Mouse (Mus musculus) liver, adult (tissue): Measurements from ENCODE around the gene Vps26c.

Experiments
- GATA4 ChIP-seq: IDR thresholded peaks from 2 replicates; pipeline ENCODE4 v1.6.1; 2014; ENCODE audit warnings: mild to moderate bottlenecking, low read length; ENCODE audit not compliant: insufficient replicate concordance

Vps26c gene

DNA sequence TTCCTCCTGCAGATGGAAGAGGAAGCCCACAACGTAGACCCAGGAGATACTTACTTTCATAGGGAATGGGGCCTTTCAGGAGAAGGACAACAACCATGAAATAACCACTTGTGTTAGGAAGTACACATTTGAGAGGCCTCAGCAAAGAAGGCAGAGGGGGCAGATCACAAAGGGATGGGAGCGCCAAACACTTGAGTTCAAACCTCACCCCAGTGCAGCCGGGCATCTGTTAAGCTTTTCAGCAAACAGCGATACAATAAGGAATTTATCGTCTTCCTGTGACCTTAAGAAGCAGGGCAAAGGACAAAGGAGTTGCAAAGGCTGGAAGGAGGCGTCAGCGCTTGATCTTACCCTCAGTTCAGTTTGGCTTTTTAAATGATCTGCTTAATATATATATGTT is 33.2 kb upstream of the Vps26c start:
- no peak for TF ChIP-seq GATA4

DNA sequence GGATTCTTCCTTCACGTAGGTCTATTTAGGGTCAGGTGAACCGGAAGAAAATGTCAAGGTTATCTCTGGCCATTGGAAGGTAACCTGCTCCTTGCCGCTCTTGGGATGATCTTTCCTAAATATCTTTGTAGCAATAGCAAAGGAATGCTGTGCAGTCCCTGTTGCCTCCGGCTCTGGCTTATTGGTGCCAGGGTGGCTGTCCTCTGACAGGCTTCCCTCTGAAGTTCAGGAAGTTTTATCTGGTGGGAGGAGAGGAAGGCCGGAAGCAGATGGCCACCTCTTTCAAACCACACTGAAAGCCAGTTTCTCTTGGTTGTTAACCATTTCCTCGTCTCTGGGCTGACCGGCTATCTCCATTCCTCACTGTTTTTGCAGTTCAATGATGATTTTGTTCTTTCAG is 32.7 kb upstream of the Vps26c start:
- peak; percentile 83; the same call in 1 of the 2 replicates for TF ChIP-seq GATA4

DNA sequence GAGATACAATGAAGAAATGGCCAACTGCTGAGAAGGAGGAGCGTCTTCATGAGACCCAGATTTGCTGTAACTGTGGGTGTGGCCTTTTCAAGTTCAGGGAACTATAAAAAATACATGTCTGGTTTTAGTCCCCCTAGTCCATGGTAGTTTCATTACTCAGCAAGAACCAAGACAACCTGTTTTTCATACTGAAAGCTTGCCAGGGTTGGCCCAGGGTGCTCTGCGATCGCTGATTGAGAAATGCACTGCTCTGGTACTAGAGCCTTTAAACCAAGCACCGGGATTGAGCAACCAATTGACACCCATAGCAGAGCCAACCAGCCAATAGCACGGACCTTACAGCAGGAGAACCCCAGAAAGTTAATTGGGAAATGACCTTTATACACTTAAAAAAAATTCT is 29.6 kb upstream of the Vps26c start:
- TF ChIP-seq GATA4: no peak

DNA sequence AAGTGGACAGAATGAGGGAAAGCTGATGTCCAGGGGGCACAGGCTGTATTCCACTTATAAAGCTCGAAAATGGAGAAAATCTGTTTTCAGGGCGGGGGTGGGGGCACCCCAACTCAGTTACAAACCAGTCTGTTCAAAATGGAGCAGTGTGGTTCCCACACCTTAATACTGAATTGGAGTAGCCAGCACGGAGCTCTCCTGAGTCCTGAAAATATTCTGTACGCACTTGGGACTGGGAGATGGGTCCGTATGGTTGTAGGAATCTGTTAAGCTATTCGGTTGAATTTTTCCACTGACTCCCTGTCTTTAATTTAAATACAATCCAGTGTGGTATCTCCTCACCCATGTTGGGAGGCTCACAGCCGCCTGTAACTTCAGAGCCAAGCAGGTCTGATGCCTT is 28.7 kb upstream of the Vps26c start:
- no peak for TF ChIP-seq GATA4

DNA sequence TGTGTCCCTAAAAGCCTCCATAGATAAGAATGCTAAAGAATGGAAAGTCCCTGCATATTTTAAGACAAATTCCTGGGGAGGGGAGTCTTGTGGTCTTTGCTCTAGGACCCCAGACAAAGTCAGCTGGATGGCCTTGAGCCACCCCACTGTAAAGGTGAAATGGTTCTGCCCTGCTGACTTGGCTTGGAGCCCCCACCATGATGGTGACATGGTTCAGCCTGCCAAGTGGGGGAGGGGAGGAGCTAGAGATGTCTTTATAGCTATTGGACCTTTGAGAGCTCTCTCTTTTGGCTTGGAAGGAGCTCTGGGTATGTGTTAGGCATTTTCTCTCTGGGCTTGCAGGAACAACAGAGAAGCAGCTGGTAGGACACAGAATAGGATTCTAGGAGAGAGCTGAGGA is 25.3 kb upstream of the Vps26c start:
- no peak for TF ChIP-seq GATA4

DNA sequence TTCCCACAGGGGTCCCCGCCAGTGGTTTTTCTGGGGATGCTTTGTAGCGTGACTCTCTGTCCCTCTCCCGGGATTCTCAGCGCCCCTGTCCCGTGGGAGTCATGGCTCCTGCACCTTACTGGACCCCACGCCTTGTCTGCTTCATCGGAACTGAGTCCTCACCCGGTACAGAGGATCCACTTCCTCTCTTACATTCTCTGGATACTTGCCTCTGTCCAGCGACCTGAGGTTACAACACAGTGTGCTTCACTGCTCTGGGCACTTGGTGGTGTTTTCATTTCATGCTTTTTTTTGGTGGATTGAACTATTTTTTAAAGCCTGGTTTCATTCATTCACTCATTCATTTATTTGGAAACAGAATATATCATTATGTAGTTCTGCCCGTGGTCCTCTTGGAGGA is 23.2 kb upstream of the Vps26c start:
- TF ChIP-seq GATA4: no peak

DNA sequence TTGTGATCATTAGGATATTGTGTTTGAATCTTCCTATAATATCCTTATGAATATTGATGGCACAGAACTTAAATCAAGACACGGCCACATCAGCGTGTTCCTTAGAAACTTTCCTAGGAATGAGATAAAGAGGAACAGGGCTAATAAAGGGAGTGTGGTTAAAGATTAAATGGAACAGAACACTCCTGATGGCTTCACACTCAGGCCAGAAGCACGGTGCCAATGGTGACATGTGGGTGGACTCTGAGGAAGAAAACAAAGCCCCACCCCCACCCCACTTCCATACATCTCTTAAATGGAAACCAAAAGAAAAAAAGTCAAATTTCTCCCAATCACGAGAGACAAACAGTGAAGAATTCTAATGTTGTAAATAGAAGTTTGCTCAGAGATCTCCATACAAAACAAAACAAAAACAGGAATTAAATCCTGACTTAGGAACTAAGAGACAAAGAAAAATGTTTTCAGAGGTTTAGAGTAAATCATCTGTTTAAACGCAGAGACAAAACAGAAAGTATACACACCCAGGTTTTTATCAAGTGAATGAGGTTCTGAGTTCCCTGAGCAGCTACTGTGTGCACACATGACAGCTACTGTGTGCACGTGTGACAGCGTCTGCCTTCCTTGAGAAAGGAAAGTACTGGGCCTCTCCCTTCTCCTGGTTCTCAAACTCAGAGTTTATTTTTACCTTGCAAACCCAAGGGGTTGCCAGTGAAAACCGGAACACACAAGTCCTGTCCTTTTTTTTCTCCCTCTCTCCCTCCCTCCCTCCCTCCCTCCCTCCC is 19.3 kb upstream of the Vps26c start:
- TF ChIP-seq GATA4: no peak

DNA sequence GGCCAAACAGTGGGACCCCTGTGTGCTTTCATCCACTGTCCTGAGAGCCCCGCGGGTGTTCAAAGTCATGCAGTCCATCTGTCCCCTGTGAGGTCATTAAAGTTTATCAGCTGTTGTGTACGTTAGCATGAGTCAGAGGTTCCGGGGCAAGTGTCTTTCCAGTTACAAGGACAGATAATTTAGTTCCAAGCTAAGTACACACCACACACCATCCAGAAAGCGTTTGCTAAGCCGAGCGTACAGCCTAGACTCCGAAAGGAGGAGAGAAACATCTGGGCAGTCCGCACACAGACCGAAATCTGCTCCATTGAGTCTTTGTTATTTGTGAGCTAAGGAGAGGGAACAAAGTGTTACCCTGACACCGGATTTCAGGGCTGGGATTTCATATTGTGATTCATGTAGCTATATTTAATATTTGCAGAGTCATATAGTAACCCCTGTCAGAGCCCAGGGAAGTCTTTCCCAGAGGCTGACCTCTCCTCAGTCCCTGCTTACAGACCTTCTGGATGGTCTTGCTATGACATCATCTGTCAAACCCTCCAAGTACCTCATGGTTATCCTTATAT is 18.0 kb upstream of the Vps26c start:
- TF ChIP-seq GATA4: peak; percentile 57; the same call in 1 of the 2 replicates

DNA sequence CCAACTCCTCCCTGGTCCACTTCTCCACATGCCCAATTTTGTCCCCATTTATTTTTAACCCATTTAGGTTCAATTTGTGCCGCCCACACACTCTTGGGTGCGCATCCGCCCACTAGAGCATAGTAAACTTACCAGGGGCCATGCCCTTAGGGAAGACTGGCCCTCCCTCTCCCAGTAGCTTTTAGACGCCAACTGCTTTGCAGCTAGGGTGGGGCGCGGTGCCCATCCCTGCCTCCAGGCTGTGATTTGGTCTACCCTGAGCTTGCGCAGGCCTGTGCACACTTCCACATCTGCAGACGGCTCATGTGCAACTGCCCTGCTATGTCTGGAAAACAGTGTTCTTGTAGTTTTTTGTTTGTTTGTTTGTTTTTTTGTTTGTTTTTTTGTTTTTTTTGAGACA is 16.3 kb upstream of the Vps26c start:
- no peak for TF ChIP-seq GATA4

GRCm38 (mm10) chr16:94540140-94540539 is 13.5 kb upstream of the Vps26c start:
- no peak for TF ChIP-seq GATA4

- TF ChIP-seq GATA4: no peak
Measured at GRCm38 (mm10) chr16:94537159-94537527, 10.5 kb upstream of the Vps26c start.

DNA sequence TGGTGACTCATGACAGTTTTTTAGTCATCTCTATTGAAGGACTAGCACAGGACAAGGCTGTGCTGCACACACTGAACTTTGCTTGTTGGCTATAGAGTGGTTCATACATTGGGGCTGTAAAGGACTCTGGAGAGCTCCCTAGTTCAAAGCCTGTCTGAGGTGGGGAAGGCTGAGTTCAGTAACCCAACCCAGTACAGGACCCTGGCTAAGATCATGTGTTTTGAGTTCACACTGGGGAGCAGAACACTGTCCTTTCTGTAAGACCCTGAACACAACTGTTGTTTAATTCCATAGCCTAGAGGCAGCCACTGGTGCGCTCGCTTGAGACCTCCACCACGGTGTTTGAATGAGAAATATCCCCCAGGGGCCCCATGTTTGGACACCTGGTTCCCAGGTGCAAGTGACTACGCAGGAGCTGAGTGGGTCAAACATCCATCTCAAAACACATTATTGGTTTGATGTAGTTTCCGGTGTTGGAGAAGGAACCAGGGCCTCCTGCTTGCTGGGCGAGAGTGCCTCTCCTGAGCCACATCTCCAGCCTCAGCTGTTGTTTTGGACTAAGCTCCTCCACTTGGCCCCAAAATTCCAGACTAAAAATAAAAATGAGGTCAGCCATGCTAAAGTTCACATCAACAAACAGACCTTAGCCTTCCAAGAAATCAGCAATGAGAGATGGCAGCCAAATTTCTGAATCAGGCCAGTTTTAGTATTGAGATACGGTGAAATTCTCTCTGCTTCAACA is 10.0 kb upstream of the Vps26c start:
- TF ChIP-seq GATA4: no peak

DNA sequence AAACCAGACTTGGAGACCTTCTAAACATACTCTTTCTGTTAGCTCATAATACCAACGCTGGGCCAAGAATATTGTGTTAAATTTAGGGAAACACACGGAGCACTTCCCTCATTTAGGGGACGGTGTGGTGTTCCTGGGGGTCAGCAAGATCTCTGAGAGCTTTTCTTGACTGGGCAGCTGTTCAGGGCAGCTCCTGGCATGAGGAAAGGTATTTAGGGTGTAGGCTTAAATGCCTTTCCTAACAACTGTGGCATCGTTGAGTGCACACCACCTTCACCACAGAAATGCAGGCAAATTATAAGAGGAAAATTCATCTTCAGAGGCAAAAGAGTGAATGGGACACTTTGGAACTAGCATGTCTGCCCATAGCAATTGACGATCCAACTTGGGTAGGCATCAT is 9.1 kb upstream of the Vps26c start:
- no peak for TF ChIP-seq GATA4

DNA sequence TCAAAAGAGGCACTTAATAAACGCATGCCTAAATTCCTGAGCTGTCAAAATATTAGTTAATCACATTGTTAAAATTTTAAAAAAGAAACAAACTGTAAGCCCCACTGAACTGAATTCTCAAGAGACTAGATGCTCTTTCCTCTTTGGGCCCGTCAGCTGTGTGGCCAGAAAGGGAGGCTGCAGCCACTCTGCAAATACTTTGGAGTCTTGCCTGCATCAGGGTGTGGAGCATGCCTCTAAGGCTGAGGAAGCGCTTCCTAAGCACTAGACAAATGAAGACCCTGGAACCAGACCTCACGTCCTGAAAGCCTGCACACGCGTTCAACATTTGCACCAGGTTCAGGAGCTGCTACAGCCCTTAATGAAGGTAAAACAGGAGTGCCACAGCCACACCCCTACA is 7.0 kb upstream of the Vps26c start:
- TF ChIP-seq GATA4: no peak

DNA sequence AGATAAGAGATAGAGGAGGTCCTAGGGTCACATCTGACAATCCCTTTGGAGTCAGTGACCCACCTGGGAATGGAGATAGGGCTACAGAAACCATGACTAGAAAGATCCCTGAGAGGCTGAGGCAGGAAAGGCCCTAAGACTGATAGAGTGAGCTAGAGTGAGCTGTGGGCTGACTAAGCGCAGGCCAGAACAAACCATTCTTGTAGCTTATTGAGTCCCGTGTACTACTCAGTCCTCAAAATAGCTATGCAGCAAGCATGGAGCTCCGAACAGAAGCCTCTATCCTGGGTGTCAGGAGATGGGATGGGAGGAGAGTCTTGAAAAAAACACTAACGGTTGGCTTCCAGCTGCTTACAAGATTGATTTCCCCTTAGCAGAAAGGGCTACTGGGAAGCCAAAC is 4.6 kb upstream of the Vps26c start:
- TF ChIP-seq GATA4: no peak

GRCm38 (mm10) chr16:94527546-94527945 is 916 bp upstream of the Vps26c start:
- no peak for TF ChIP-seq GATA4

GRCm38 (mm10) chr16:94527152-94527534 is 513 bp upstream of the Vps26c start:
- TF ChIP-seq GATA4: no peak

- TF ChIP-seq GATA4: no peak
Measured at GRCm38 (mm10) chr16:94525955-94526343, 681 bp downstream of the Vps26c start.
